8 mouse cellular contexts compared by ENCODE assay signal in genomic region chr16:56477677-56478574, GRCm38 (mm10). TPM values are rescaled to one million over a fixed set of nuclear protein-coding genes. Genes with fewer than 3 reads are reported as not detected.
DNase-seq lines count a peak whose midpoint lies in the region; ATAC-seq and TF ChIP-seq lines count a peak whose summit lies in the region.

Gene Abi3bp (plus strand): TSS chr16:56477878.

- WGBS in heart, embryonic 10.5 days, result 55% methylated on average over 11 of the region's 11 CpGs
- WGBS in stomach, postnatal 0 days, result 12% methylated on average over 11 of the region's 11 CpGs

- no peaks in the 10 kb centered on the region for H3K27me3 ChIP-seq in heart, embryonic 10.5 days (ENCODE audit: insufficient read depth, poor library complexity, severe bottlenecking)
- no peaks in the 10 kb centered on the region for H3K27me3 ChIP-seq in stomach, postnatal 0 days (ENCODE audit: control insufficient read depth, insufficient read depth, low read length)

- DNase-seq in adrenal gland, adult 8-10 months, result peak; percentile 12
- DNase-seq in heart, embryonic 10.5 days (ENCODE audit: low spot score), result no peak
- DNase-seq in kidney, postnatal 25 days, result peak; percentile 11 to 49
- DNase-seq in lung, postnatal 10 days, result peak; percentile 76
- peak; percentile 23 for DNase-seq in stomach, postnatal 0 days (ENCODE audit: low spot score)
- DNase-seq in cerebellum, adult 9-11 months, result no peak
- DNase-seq in spleen, postnatal 14 days (ENCODE audit: low spot score in 2 of 2), result no peak

- 0 out of 2 replicates have a peak, but pooled peaks have one; percentile 20 for TF ChIP-seq POLR2A in cortical plate, adult 2 months (IDR thresholded peaks at IDR 0.05; ENCODE audit: extremely low read depth, insufficient read depth, low read length)

- ATAC-seq in stomach, postnatal 0 days (ENCODE audit: low FRiP score, low TSS enrichment), result peak; percentile 87; the same call in 1 of the 2 replicates

- no peak for TF ChIP-seq CTCF in cortical plate, adult 2 months (IDR thresholded peaks at IDR 0.05; ENCODE audit: extremely low read depth, insufficient read depth, low read length)
- no peak for TF ChIP-seq CTCF in stomach, postnatal 0 days (IDR thresholded peaks at IDR 0.05; ENCODE audit: low read depth)

- no peak for TF ChIP-seq EP300 in stomach, postnatal 0 days (optimal IDR thresholded peaks at IDR 0.05)

- no peak within 1 kb of the TSS for H3K27ac ChIP-seq in cortical plate, adult 2 months (ENCODE audit: insufficient read depth, low read length)
- H3K27ac ChIP-seq in heart, embryonic 10.5 days, result no peak within 1 kb of the TSS
- H3K27ac ChIP-seq in stomach, postnatal 0 days (replicated peaks), result peak within 1 kb of the TSS; percentile 86

- H3K4me1 ChIP-seq in cortical plate, adult 2 months (ENCODE audit: control insufficient read depth, insufficient read depth, low read length), result no peaks in the 10 kb centered on the region; the same call in 1 of the 2 replicates
- H3K4me1 ChIP-seq in heart, embryonic 10.5 days, result 0 out of 2 replicates have a peak, but pooled peaks cover 3% of the 10 kb centered on the region
- no peaks in the 10 kb centered on the region for H3K4me1 ChIP-seq in stomach, postnatal 0 days (replicated peaks; ENCODE audit: control insufficient read depth, insufficient read depth)

- H3K9me3 ChIP-seq in heart, embryonic 10.5 days, result no peaks in the 10 kb centered on the region
- no peaks in the 10 kb centered on the region for H3K9me3 ChIP-seq in stomach, postnatal 0 days (ENCODE audit: control insufficient read depth, low read length)

- H3K9ac ChIP-seq in stomach, postnatal 0 days (ENCODE audit: low read length), result peak within 1 kb of the TSS; percentile 56

- H3K36me3 ChIP-seq in heart, embryonic 10.5 days, result no peaks in the 10 kb centered on the region
- no peaks in the 10 kb centered on the region for H3K36me3 ChIP-seq in stomach, postnatal 0 days (ENCODE audit: control insufficient read depth, insufficient read depth, low read length)

- peak within 1 kb of the TSS; percentile 52 for H3K4me2 ChIP-seq in stomach, postnatal 0 days (replicated peaks; ENCODE audit: low read depth)

- H3K4me3 ChIP-seq in cortical plate, adult 2 months (ENCODE audit: insufficient read depth, low read length), result 0 out of 2 replicates have a peak within 1 kb of the TSS, but pooled peaks have one; percentile 17
- H3K4me3 ChIP-seq in heart, embryonic 10.5 days, result 0 out of 2 replicates have a peak within 1 kb of the TSS, but pooled peaks have one; percentile 15
- H3K4me3 ChIP-seq in stomach, postnatal 0 days (ENCODE audit: low read depth, low read length), result peak within 1 kb of the TSS; percentile 44

RNA-seq across cellular contexts. Expression of gene Abi3bp, which starts in this region (rescaled TPM):
- 1 to 10 TPM; 4.2 to 9.5 (median 6.3) TPM for total RNA-seq in adrenal gland, adult 8-10 months (2022)
- polyA plus RNA-seq in cortical plate, adult 2 months (2012; rRNA removed), result 3.8 and 4.2 TPM in 2 replicates
- 0.28 and 0.48 TPM in 2 replicates for polyA plus RNA-seq in heart, embryonic 10.5 days (2016; fragmentation: Nextera tagmentation; extraction: Ambion mirVana)
- polyA plus RNA-seq in stomach, postnatal 0 days (2015; fragmentation: Nextera tagmentation; extraction: Ambion mirVana), result 24.7 and 28.6 TPM in 2 replicates

Comparison
In these comparisons a context has a peak if more than half of its experiments do, and no peak if none do; other contexts are left out.
1. DNase-seq: peak in adrenal gland, adult 8-10 months (single experiment), kidney, postnatal 25 days (2 of 2), lung, postnatal 10 days (single experiment) and stomach, postnatal 0 days (single experiment); none in heart, embryonic 10.5 days (single experiment), cerebellum, adult 9-11 months (single experiment) and spleen, postnatal 14 days (0 of 2).
2. Peak in every context shown above with its lines, with median percentiles within 50 percentile points of each other: H3K4me3 ChIP-seq.